Mouse (Mus musculus): ENCODE measurements around the gene Hoxd1. TPM values are rescaled to one million over a fixed set of nuclear protein-coding genes. Genes with fewer than 3 reads are reported as not detected.

Gene Hoxd1
- total RNA-seq, 2 experiments from 2014 or later, result not detected

GRCm38 (mm10) chr2:74731799-74732512, 30.8 kb upstream of the Hoxd1 start:
- no peak for DNase-seq (ENCODE audit: low spot score in 2 of 2)
- intact Hi-C loops (cut with DNase I), result no loop called here

GRCm38 (mm10) chr2:74732513-74733316, 30.1 kb upstream of the Hoxd1 start:
- DNase-seq (ENCODE audit: low spot score in 2 of 2), result no peak
- intact Hi-C loops (cut with DNase I), result no loop called here

- no peak for DNase-seq (ENCODE audit: low spot score in 2 of 2)
- intact Hi-C loops (cut with DNase I), result no loop called here
Measured at GRCm38 (mm10) chr2:74733317-74733661, 29.5 kb upstream of the Hoxd1 start.

GRCm38 (mm10) chr2:74733765-74734164, 29.0 kb upstream of the Hoxd1 start:
- intact Hi-C loops (cut with DNase I), result no loop called here
- no peak for DNase-seq (ENCODE audit: low spot score in 2 of 2)

- no peak for DNase-seq (ENCODE audit: low spot score in 2 of 2)
- intact Hi-C loops (cut with DNase I), result no loop called here
Measured at GRCm38 (mm10) chr2:74734451-74734850, 28.3 kb upstream of the Hoxd1 start.

GRCm38 (mm10) chr2:74734996-74735811, 27.6 kb upstream of the Hoxd1 start:
- no peak for DNase-seq (ENCODE audit: low spot score in 2 of 2)
- intact Hi-C loops (cut with DNase I), result no loop called here

- DNase-seq (ENCODE audit: low spot score in 2 of 2), result no peak
Measured at GRCm38 (mm10) chr2:74735851-74736687, 26.7 kb upstream of the Hoxd1 start.

GRCm38 (mm10) chr2:74736688-74737577, 25.8 kb upstream of the Hoxd1 start:
- intact Hi-C loops (cut with DNase I), result no loop called here
- no peak for DNase-seq (ENCODE audit: low spot score in 2 of 2)

More at GRCm38 (mm10) chr2:74735851-74736687, 26.7 kb upstream of the Hoxd1 start:
- intact Hi-C loops (cut with DNase I), result no loop called here

GRCm38 (mm10) chr2:74737578-74738070, 25.2 kb upstream of the Hoxd1 start:
- no peak for DNase-seq (ENCODE audit: low spot score in 2 of 2)
- intact Hi-C loops (cut with DNase I), result no loop called here

- intact Hi-C loops (cut with DNase I), result no loop called here
Measured at GRCm38 (mm10) chr2:74738623-74739475, 23.9 kb upstream of the Hoxd1 start.

GRCm38 (mm10) chr2:74739476-74739800, 23.3 kb upstream of the Hoxd1 start:
- DNase-seq (ENCODE audit: low spot score in 2 of 2), result no peak
- intact Hi-C loops (cut with DNase I), result no loop called here

More at GRCm38 (mm10) chr2:74738623-74739475, 23.9 kb upstream of the Hoxd1 start:
- no peak for DNase-seq (ENCODE audit: low spot score in 2 of 2)

- intact Hi-C loops (cut with DNase I), result loop anchor here (10.0 kb wide), 1 partner anchor 675 kb away; no protein-coding TSS in a partner anchor
- DNase-seq (ENCODE audit: low spot score in 2 of 2), result no peak
Measured at GRCm38 (mm10) chr2:74739869-74740268, 22.9 kb upstream of the Hoxd1 start.

- intact Hi-C loops (cut with DNase I), result loop anchor here (10.0 kb wide), 1 partner anchor 676 kb away; no protein-coding TSS in a partner anchor
- DNase-seq (ENCODE audit: low spot score in 2 of 2), result no peak
Measured at GRCm38 (mm10) chr2:74740311-74741091, 22.3 kb upstream of the Hoxd1 start.

GRCm38 (mm10) chr2:74741252-74741978, 21.4 kb upstream of the Hoxd1 start:
- intact Hi-C loops (cut with DNase I), result loop anchor here (10.0 kb wide), 1 partner anchor 677 kb away; no protein-coding TSS in a partner anchor
- no peak for DNase-seq (ENCODE audit: low spot score in 2 of 2)

- DNase-seq (ENCODE audit: low spot score in 2 of 2), result no peak
- intact Hi-C loops (cut with DNase I), result loop anchor here (10.0 kb wide), 1 partner anchor 677 kb away; no protein-coding TSS in a partner anchor
Measured at GRCm38 (mm10) chr2:74741979-74742277, 20.9 kb upstream of the Hoxd1 start.
